Mouse (Mus musculus) G1E (cell line): ENCODE results near the gene Gm44790.

Experiments used
- CTCF ChIP-seq: IDR thresholded peaks from 2 replicates; pipeline ENCODE4 v1.5.1; 2012; ENCODE audit warnings: low read depth, low read length, inconsistent platforms, mixed read lengths
- GATA1 ChIP-seq: IDR thresholded peaks from 2 replicates; pipeline ENCODE4 v1.6.1; 2012; ENCODE audit warnings: borderline replicate concordance, low read length, inconsistent platforms, mixed read lengths
- POLR2AphosphoS5 ChIP-seq: IDR thresholded peaks from 2 replicates; pipeline ENCODE4 v1.6.1; 2012; ENCODE audit warnings: low read depth, low read length, inconsistent platforms; ENCODE audit not compliant: insufficient replicate concordance
- TAL1 ChIP-seq: conservative IDR thresholded peaks from 2 replicates; pipeline ENCODE4 v1.6.1; 2012; ENCODE audit warnings: low read depth, low read length, inconsistent platforms, mixed read lengths

DNA sequence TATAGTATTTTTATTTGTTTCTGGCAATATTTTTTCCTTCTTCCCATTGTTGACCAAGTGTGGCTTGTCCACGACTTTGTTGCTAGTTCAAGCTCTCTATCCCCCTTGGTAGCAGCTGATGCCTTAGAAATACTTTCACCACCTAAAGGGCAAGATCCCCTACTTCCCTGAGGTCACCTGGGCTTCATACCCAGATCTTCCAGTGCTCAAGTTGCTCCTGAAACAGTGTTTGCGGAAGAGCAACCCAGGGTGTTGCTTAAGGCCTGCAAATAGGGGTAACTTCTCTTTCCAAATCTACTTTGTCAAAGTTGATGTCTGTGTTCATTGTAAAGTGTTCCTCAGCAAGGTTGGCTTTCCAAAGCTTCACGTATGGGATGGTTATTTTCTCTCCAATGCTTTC is 7.2 kb upstream of the Gm44790 start:
- TF ChIP-seq CTCF (no peak), TAL1 (no peak), GATA1 (no peak), POLR2AphosphoS5 (no peak)
